Mouse (Mus musculus) lung, adult 2 months (tissue): Measurements from ENCODE around the gene Agtpbp1.

Experiments
- CTCF ChIP-seq: fragments of 200-500 bp; IDR thresholded peaks from 2 replicates; pipeline ENCODE4 v1.5.1; 2011; ENCODE audit warnings: mild to moderate bottlenecking, low read length, control low read depth; ENCODE audit not compliant: insufficient read depth
- POLR2A ChIP-seq: fragments of 200-500 bp; IDR thresholded peaks from 2 replicates; pipeline ENCODE4 v1.6.1; 2011; ENCODE audit warnings: low read depth, mild to moderate bottlenecking, control low read depth, low read length, borderline replicate concordance; ENCODE audit errors: extremely low read depth

DNA sequence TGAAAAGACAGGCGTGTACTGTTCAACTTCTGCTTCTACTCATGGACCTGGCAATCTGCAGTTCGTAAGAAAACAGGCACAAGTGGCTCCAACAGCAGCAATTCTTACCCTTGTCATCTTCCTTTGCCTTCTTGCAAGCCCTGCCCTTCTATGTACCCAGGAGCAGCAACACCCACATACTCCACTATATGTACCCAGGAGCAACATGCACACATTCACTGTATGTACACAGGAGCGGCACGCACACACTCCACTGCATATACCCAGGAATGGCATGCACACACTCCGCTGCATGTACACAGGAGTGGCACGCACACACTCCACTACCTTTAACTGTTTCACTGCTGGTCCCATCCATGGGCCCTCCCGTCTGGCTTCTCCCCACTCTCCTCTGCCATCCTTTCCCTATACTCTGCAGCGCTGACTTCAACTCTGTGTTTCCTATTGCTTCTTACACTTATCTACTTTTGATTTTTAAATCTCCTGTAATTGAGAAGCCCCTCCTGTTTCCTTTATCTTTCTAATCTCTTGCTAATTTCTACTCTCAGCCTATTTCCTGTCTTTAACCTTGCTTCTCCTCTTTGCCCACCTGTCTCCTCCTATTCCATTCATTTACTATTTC lies 116.7 kb downstream of the Agtpbp1 start:
- TF ChIP-seq CTCF (no peak), POLR2A (no peak)
